Mouse (Mus musculus) spleen, postnatal 14 days (tissue): ENCODE data around the gene Ankrd33.

ENCODE experiments used
- DNase-seq, 2 experiments: peaks; one replicate each; pipeline ENCODE4 v3.0.0; 2021 to 2022; ENCODE audit warnings: low spot score in 2 of 2

The Ankrd33 gene

DNA sequence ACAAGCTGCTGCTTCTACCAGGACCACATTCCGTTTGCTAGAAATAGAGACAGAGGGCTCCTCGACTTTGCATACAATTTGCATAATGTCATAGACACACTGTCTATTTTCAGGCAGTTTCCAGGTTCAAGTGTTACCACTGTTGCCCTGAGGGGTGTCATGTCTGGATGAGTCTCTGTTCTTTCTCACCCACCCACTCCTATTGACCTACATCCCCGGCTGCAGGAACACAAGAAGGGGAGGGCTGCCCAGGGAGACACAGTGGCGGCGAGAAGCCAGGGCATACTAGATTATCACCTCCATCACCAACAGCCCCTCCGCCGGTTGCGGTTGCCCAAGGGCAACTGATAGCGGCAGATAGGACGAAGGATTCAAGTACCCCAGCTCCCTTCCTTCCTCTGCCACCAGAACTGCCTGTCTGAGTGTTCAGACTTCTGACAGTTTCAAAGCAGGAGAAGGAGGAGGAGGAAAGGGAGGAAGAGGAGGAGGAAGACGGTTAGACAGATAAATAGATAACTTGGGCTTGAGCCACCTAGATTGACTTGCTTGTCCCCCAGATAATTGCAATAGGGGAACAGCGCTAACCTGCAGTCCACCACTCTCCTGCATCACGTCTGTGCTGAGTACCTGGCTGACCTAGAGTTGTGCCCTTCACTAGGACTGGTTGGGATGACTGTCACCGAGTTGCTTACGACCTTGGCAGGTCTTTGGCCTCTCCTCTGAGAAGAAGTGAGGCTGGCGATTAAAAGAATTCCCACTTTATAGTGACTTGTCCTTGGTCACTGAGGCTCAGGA, 31.8 kb downstream of the Ankrd33 start:
- DNase-seq = no peak

DNA sequence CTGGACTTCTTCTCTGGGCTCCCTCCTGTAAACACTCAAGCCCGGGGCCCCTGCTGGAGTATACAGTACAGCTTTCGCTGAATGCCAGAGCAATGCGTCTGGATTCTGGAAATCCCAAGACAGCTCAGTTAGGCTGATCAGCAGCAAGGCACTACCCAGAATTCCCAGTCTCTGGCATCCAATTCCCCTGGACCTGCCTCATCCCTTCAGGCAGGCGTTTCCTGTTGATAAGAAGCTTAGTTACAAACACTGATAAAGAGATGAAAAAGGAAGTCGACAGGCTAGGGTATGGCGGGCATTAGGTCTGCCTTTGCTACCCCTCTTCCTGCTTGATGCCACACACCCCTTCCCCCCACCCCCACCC, 32.3 kb downstream of the Ankrd33 start:
- no peak for DNase-seq

DNA sequence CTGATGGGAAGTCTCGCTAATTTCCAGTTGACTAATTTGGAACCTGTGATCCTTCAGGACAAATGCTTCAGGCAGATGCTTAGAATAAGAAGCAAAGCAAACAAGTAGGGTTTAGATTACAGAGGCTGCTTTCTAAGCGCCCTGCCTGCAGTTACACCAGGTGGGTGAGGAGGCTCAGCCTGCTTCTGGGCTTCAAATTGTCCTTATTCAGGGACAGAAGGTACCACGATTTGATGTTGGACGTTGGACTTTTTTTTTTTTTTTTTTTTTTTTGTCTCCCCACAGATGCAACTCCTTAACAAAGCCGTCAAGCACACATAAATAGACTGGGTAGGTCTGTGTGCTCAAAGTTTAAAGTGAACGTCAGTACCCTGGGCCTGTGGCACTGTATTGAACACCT, 33.0 kb downstream of the Ankrd33 start:
- DNase-seq = no peak

DNA sequence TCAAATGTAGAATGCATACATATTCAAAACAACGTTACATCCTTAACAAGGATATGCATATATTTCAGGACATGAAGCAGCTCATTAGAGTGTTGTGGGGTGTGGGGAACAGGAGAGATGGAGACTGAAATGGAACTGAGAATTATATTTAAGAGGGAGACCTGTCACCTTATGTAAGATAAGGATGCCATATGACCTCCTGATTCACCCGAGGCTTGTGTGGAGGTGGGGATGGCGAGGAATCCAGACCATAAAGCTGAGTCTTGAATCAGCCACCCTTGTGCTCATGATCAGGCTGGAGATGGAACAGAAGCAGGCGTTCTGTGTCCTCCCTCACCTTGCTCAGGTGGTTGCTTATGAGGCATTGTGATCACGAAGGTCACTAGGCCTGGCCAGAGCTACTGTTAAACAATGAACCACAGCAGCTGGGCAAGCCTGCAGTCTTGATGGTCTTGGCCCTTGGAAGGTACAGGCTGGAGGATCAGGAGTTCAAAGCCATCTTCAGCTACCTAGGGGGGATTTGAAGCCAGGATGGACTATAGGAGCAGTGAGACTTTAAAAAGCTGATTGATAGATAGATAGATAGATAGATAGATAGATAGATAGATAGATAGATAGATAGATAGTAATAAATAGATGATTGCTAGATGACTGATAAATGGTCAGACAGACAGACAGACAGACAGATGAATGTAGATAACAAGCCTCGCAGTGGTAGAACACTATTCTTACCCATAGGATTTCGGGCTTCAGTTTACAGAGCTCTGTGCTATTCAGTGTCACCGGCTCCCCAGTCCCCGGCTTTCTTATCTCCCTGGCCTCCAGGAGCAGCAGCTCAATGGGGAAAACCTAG, 36.1 kb downstream of the Ankrd33 start:
- DNase-seq = no peak

DNA sequence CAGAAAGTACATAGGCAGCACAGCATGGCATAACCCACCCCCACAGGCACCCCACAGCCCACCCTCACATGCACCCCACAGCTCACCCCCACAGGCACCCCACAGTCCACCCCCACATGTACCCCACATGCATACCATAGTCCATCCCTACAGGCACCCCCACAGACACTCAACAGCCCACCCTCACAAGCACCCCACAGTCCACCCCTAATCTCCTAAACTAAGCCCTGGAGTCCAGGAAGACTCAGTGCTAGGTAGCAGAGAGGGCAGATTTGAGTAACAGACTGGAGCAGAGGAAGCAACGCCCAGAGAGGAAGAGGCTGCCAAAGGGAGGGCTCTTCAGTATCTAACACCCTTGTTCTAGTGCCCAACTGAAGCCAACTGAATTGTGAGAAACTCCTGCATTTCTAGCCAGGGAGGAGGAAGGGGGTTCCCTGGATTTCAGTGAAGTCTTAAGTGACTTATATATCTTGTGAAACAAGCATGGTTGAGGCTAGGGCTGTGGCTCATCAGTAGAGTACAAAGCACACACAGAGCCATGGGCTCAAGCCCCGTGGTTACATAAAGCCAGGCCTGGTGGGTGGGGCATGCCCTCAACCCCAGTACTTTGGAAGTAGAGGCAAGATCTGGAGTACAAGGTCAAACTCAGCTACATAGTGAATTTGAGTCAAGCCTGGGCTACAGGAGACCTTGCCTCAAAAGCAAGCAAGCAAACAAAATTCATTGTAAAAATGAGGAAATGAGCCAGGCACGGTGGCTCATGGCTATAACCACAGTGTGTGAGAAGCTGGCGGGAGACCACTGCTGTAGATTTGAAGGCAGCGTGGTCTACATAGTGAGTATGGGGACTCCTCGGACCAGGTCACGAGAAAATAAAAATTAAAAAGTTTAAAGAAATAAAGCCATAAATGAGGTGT, 39.4 kb downstream of the Ankrd33 start:
- DNase-seq = no peak

DNA sequence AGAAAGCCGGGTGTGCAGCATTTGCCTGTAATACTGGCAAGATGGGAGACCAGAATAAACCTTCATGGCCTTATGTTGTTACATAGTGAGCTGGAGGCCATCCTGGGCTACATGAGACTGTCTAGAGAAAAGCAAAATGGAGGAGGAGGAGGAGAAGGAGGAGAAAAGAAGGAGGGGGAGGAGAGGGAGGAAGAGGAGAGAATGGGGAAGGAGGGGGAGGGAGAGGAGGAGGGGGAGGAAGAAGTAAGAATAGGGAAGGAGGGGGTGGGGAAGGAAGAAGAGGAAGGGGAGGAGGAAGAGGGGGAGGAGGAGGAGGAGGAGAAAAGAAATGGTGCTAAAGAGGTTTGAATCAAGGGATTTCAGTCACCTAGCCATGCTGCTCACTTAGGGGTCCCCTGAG, 44.6 kb downstream of the Ankrd33 start:
- no peak for DNase-seq

DNA sequence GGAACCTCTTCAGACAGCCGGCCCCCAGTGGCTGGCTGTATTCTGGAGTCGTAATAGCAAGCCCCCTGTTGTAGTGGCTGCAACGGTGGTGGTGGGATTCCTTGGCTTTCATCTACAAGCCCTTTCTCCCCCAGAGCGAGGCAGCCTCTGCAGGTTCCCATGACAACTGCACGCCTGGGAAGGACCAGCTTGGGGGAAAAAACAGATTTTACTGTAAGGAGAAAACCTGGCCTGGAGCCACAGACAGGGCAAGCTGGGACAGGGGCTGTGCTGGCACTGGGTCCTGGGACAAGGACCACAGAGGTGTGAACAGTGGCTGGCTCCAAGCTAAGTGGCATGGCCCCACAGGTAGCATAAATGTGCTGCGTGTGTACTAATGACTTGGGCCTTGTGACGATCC, 45.0 kb downstream of the Ankrd33 start:
- no peak for DNase-seq

DNA sequence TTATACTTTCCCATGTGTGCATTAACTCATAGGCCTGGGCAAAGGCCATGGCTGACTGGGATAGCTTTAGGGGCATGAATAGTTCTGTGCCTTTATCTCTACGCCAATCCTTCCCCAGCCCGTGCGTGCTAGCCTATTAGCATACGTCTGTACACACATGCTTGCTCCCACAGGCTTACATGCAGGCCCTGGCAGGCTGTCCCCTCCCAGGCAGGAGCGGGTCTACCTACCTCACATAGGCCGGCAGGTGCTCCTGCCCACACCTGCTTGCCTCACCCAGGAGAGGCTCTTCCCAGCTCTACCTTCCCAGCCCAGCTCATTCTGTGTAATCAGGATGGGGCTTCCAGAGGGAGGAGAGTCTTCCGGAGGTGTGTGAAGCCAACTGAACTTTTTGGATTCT, 46.0 kb downstream of the Ankrd33 start:
- no peak for DNase-seq

DNA sequence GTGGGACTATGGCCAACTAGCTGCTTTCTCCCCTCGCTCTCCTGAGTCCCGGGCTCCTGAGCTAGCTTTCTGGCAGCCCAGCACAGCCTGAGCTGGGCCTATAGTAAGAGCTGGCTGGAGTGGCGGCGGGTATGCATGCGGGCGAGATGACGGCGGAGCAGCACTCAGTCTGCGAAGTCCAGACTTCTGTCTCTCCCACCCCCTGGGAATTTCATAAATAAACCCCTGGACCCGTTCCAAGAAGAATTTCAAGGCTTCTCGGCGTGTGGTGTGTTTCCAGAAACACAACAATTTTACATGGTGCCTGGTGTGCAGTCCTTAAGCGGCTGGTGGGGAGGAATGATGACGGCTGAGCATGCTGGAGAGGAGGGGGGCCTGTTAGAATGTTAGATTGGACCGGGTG, 47.5 kb downstream of the Ankrd33 start:
- no peak for DNase-seq

DNA sequence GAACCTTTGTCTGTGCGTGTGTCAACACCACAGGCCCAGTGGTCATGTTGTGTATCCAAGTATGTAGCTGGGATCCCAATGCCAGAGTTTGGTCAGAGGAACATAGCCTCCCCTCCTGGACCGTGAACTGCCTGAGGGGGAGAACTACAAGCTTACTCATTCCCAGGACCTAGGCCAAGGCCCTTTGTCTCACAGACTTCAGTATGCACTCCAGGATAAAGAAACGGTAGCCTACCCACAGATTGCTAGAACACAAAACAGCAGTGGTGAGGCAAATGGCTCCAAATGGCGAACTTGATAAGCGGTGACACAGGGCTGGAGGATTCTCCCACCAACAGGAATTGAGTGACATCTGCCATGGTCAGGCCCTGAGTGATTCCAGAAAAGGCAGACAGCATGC, 48.3 kb downstream of the Ankrd33 start:
- DNase-seq = no peak

DNA sequence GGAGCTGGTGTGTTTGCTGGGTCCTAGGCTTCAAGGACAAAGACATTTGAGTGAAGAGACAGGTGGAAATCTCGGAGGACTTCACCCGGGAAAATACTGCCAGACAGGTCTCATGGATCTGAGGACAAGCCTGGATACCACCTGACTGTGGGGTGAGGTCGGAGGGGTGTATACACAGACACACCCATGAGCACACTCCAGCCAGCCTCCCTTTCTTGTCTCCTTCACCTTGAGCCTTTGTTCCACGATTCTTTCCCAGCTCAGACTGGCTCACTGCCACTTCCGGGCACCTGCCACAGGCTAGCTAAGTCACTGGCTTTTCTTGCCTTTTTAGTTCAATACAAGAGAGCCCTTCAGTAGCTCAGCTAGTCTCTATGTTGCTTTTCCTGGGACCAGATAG, 48.7 kb downstream of the Ankrd33 start:
- no peak for DNase-seq

DNA sequence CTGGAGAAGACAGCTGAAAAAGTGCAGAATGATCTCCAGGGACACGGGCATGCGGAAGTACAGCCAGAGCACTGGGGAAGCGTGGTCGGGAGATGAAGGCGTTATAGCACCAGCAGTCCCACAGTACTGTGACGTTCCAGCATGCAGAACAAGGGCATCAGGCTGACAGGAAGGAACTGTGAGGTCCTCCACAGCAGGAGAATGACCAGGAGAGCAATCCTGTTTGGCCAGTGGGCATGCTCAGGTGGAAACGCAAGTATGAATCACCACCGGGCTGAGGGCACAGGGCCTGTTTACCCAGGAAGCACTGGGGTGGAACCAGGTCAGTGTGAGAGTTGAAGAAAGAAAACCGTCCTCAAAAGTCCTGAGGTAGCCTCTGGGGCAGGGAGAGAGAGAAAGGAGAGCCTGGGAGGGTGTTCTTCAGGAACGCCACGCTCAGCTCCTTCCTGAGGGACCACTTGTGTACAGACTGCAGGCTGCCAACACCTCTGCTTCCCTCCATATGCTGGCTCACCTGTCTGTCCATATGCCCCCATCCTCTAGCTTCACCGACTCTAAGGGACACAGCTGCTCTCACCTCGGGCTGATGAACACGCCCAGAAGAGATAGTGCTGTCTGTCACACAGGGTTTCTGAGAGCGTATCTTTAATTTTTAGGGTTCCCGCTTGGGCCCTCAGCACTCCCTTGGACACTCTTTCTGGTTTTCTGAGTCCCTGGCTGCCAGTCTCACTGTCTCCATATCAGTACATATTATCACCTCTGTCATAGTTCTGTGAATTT, 50.3 kb downstream of the Ankrd33 start:
- no peak for DNase-seq

DNA sequence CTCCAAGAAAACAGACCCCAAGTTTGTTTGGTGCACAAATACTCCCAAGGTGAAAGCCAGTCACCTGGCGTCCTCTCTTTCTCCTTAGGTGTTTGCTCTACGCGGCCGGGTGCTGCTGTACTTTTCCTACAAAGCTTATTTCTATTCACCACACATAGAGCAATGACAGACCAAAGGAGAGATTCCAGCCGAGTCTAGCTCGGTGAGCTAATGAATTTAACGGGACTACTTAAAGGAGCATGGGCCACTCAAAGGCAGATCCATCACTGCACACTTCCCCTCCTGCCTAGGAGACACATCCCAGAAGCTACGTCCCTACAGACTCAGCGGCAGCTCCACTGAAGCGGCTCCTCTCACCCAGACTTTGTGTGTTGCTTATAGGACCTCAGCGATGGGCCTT, 52.0 kb downstream of the Ankrd33 start:
- DNase-seq = no peak
